Mouse (Mus musculus) heart, postnatal 25 days (tissue): ENCODE data around the gene Cxcl12. TPM values are rescaled to one million over a fixed set of nuclear protein-coding genes. Genes with fewer than 3 reads are reported as not detected.

Experiments
- DNase-seq: peaks from one replicate; pipeline ENCODE4 v3.0.0; 2022; ENCODE audit warnings: low spot score
- intact Hi-C: fragments of 180-260 bp; cut with DNase I; formaldehyde crosslinking; loops from one replicate; pipeline ENCODE4 v1.15.1; 2025
- total RNA-seq, 2 experiments: library from RNA; stranded (reverse); gene quantifications; 2 replicates each; pipeline ENCODE4 v1.2.3; 2021

The Cxcl12 gene
- 100 to 1,000 TPM in 1 of 2 experiments, 10 to 100 TPM in 1; 90.4 to 120 TPM for total RNA-seq

GRCm38 (mm10) chr6:117168321-117169011, at the start of gene Cxcl12:
TSS of gene Cxcl12 (plus strand) at chr6:117168535.
- peak; percentile 60 for DNase-seq
- intact Hi-C loops = loop anchor here (5.0 kb wide), 6 partner anchors 86 to 589 kb away; no protein-coding TSS in a partner anchor

- no peak for DNase-seq
- intact Hi-C loops = no loop called here
Observed at GRCm38 (mm10) chr6:117122074-117122473, 46.3 kb upstream of the Cxcl12 start.

GRCm38 (mm10) chr6:117126356-117126755, 42.0 kb upstream of the Cxcl12 start:
- intact Hi-C loops = no loop called here

GRCm38 (mm10) chr6:117129443-117129842, 38.9 kb upstream of the Cxcl12 start:
- intact Hi-C loops = no loop called here
- DNase-seq = no peak

More at GRCm38 (mm10) chr6:117126356-117126755, 42.0 kb upstream of the Cxcl12 start:
- no peak for DNase-seq

GRCm38 (mm10) chr6:117130680-117131111, 37.6 kb upstream of the Cxcl12 start:
- intact Hi-C loops = no loop called here
- DNase-seq = no peak

GRCm38 (mm10) chr6:117134526-117134925, 33.8 kb upstream of the Cxcl12 start:
- intact Hi-C loops = no loop called here
- DNase-seq = no peak

- intact Hi-C loops = loop anchor here (5.0 kb wide), 1 partner anchor 155 kb away; no protein-coding TSS in a partner anchor
Observed at GRCm38 (mm10) chr6:117137735-117138134, 30.6 kb upstream of the Cxcl12 start.

GRCm38 (mm10) chr6:117140907-117141306, 27.4 kb upstream of the Cxcl12 start:
- intact Hi-C loops = no loop called here
- DNase-seq = no peak

More at GRCm38 (mm10) chr6:117137735-117138134, 30.6 kb upstream of the Cxcl12 start:
- DNase-seq = peak; percentile 19

GRCm38 (mm10) chr6:117146951-117147350, 21.4 kb upstream of the Cxcl12 start:
- intact Hi-C loops = no loop called here

GRCm38 (mm10) chr6:117151484-117152149, 16.7 kb upstream of the Cxcl12 start:
- no peak for DNase-seq
- intact Hi-C loops = no loop called here

More at GRCm38 (mm10) chr6:117146951-117147350, 21.4 kb upstream of the Cxcl12 start:
- DNase-seq = no peak

- no peak for DNase-seq
- intact Hi-C loops = no loop called here
Observed at GRCm38 (mm10) chr6:117153046-117153445, 15.3 kb upstream of the Cxcl12 start.

- intact Hi-C loops = no loop called here
- DNase-seq = no peak
Observed at GRCm38 (mm10) chr6:117156846-117157245, 11.5 kb upstream of the Cxcl12 start.

- DNase-seq = no peak
- intact Hi-C loops = no loop called here
Observed at GRCm38 (mm10) chr6:117159710-117160690, 8.3 kb upstream of the Cxcl12 start.

GRCm38 (mm10) chr6:117163486-117163885, 4.8 kb upstream of the Cxcl12 start:
- no peak for DNase-seq
- intact Hi-C loops = no loop called here

- intact Hi-C loops = loop anchor here (1.0 to 5.0 kb wide), 7 partner anchors 85 to 658 kb away; no protein-coding TSS in a partner anchor
- peak; percentile 65 for DNase-seq
Observed at GRCm38 (mm10) chr6:117166581-117167425, 1.5 kb upstream of the Cxcl12 start.

GRCm38 (mm10) chr6:117167426-117167730, 957 bp upstream of the Cxcl12 start:
- no peak for DNase-seq
- intact Hi-C loops = loop anchor here (1.0 to 5.0 kb wide), 7 partner anchors 85 to 658 kb away; no protein-coding TSS in a partner anchor

- no peak for DNase-seq
- intact Hi-C loops = loop anchor here (5.0 kb wide), 6 partner anchors 87 to 588 kb away; no protein-coding TSS in a partner anchor
Observed at GRCm38 (mm10) chr6:117169051-117169909, 945 bp downstream of the Cxcl12 start.
